Mouse (Mus musculus): ENCODE measurements around the gene Tjap1. TPM values are rescaled to one million over a fixed set of nuclear protein-coding genes. Genes with fewer than 3 reads are reported as not detected.

The Tjap1 gene
- polyA plus RNA-seq (2017; shearing (Covaris generic)) = 29.3 TPM

DNA sequence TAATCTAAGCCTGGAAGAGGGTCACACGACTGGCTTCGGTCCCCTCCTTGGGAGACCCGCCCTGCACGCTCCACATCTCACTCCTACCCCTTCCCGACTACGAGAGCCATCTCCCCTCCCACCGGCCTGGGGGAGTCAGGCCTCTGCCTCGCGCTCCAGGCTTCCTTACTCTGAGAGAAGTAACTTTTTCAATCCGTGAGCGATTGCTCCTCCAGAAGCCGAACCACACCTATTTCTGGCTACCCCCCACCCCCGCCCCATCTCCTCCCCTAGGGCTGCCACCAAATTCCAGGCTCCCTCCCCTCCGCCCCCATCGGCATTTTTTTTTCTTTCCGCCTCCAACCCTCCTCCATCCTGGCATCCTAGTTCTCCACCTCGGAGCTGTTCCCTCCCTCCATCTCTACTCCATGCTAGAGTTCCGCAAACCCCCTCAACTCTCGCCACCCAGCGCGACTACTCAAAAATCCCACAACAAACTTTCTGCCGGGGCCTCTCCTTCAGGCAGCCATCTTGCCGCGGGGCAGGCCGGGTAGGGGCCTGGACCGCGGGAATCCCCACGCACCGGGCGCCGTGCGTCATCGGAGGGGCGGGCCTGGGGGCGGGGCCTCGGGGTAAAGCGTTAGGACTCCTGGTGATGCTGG lies at the start of gene Tjap1:
Tjap1 (minus strand) TSS at position 544 of the 641 bp plus-strand sequence.

GRCm38 (mm10) chr17:46327906-46328534 lies 45.2 kb upstream of the Tjap1 start, which contains the start of gene Abcc10:
TSS of gene Abcc10 (minus strand) at chr17:46328352.

GRCm38 (mm10) chr17:46297364-46298219 lies 14.8 kb upstream of the Tjap1 start, which contains the start of gene Dlk2:
TSS of gene Dlk2 (plus strand) at chr17:46297421.

DNA sequence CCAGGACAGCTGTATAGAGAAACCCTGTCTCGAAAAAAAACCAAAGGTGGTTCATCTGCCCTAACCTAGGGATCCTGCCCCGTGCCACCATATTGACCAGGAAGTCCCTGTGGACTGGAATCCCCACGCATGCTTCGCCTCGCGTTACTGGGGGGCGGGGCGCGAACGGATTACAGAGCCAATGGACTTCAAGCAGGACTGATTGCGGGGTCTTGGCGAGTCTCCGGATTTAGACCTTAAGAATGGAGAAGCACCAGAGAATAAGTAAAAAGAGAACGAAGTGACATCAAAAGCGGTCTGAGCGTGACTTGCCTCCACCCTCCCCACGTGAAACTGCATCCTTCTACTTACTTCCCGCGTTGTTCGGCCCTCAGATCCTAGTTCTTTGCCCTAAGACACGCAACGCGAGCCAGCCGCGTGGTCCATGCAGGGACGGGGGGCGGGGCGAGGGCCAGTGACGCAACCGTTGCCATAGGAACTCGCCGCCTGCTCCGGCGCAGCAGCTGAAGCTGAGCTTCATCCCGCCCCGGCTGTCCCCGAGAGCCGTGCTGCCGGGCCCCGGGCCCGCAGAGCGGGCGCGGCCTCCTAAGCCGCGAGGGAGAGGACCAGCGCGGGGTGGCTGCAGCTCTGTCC lies 29.3 kb downstream of the Tjap1 start, which contains the start of gene Lrrc73:
Lrrc73 (plus strand) TSS at position 80 of the 633 bp plus-strand sequence.

GRCm38 (mm10) chr17:46247512-46248188 lies 35.2 kb downstream of the Tjap1 start, which contains the start of the genes Polr1c and Yipf3:
TSS of gene Polr1c (minus strand) at chr17:46248054.
TSS of gene Yipf3 (plus strand) at chr17:46248080.

Other genes starting within 250 kb of the Tjap1 start
- 100 TPM for gene Mrps18a, start 172.0 kb downstream of the Tjap1 start, polyA plus RNA-seq (2017; shearing (Covaris generic))
- 1.9 TPM for gene Rsph9, start 138.8 kb downstream of the Tjap1 start, polyA plus RNA-seq (2017; shearing (Covaris generic))
- 62.9 TPM for gene Mad2l1bp, start 129.5 kb downstream of the Tjap1 start, polyA plus RNA-seq (2017; shearing (Covaris generic))
- gene Gtpbp2, start 122.0 kb downstream of the Tjap1 start, polyA plus RNA-seq (2017; shearing (Covaris generic)) = 93.2 TPM
- gene Polh, start 80.4 kb downstream of the Tjap1 start, polyA plus RNA-seq (2017; shearing (Covaris generic)) = 7.9 TPM
- gene Xpo5, start 80.2 kb downstream of the Tjap1 start, polyA plus RNA-seq (2017; shearing (Covaris generic)) = 52.0 TPM
- gene Polr1c, start 35.0 kb downstream of the Tjap1 start, polyA plus RNA-seq (2017; shearing (Covaris generic)) = 72.9 TPM
- 188 TPM for gene Yipf3, start 34.9 kb downstream of the Tjap1 start, polyA plus RNA-seq (2017; shearing (Covaris generic))
- gene Lrrc73, start 29.5 kb downstream of the Tjap1 start, polyA plus RNA-seq (2017; shearing (Covaris generic)) = 0.13 TPM
- gene Dlk2, start 14.4 kb upstream of the Tjap1 start, polyA plus RNA-seq (2017; shearing (Covaris generic)) = not detected
- 8.0 TPM for gene Abcc10, start 45.3 kb upstream of the Tjap1 start, polyA plus RNA-seq (2017; shearing (Covaris generic))
- gene Zfp318, start 100.7 kb upstream of the Tjap1 start, polyA plus RNA-seq (2017; shearing (Covaris generic)) = 1.1 TPM
- not detected for gene Crip3, start 145.9 kb upstream of the Tjap1 start, polyA plus RNA-seq (2017; shearing (Covaris generic))
- not detected for gene Slc22a7, start 155.4 kb upstream of the Tjap1 start, polyA plus RNA-seq (2017; shearing (Covaris generic))
- gene Ttbk1, start 204.6 kb upstream of the Tjap1 start, polyA plus RNA-seq (2017; shearing (Covaris generic)) = 0.15 TPM
- 8.3 TPM for gene Dnph1, start 213.7 kb upstream of the Tjap1 start, polyA plus RNA-seq (2017; shearing (Covaris generic))

Measured in activated CD4-positive, CD25-positive, alpha-beta regulatory T cell, adult 9 weeks (primary cell).